Mouse (Mus musculus) bone marrow, adult 2 months (tissue): Measurements from ENCODE around the gene Mvb12b. TPM values are rescaled to one million over a fixed set of nuclear protein-coding genes. Genes with fewer than 3 reads are reported as not detected.

Source experiments
- H3K27ac ChIP-seq: fragments of 200-500 bp; 2 replicates; pipeline ENCODE4 v1.5.1; 2012; ENCODE audit warnings: low read depth, mild to moderate bottlenecking, control low read depth, inconsistent platforms, low read length; ENCODE audit not compliant: control insufficient read depth, poor library complexity, insufficient read depth
- H3K4me1 ChIP-seq: fragments of 200-500 bp; 2 replicates; pipeline ENCODE4 v1.6.1; 2011; ENCODE audit warnings: low read length; ENCODE audit not compliant: control insufficient read depth, insufficient read depth
- H3K4me3 ChIP-seq: fragments of 200-500 bp; replicated peaks from 2 replicates; pipeline ENCODE3; 2011; ENCODE audit warnings: mild to moderate bottlenecking, low read depth, low read length, control low read depth; ENCODE audit not compliant: control insufficient read depth
- CTCF ChIP-seq: fragments of 200-500 bp; IDR thresholded peaks from 2 replicates; pipeline ENCODE4 v1.5.1; 2011; ENCODE audit warnings: low read length, control low read depth; ENCODE audit not compliant: control insufficient read depth, insufficient read depth
- POLR2A ChIP-seq: fragments of 200-500 bp; IDR thresholded peaks from 2 replicates; pipeline ENCODE4 v1.6.1; 2011; ENCODE audit warnings: low read depth, mild to moderate bottlenecking, control low read depth, low read length, borderline replicate concordance; ENCODE audit not compliant: control insufficient read depth
- WGBS: fragments of 180-500 bp; shearing (Covaris S2); methylation state at CpG from one replicate; pipeline ENCODE4 v1.1.7; 2018; 5-methylcytosine and 5-hydroxymethylcytosine counted together
- polyA plus RNA-seq: library from polyadenylated mRNA; stranded (reverse); fragments of >200 nt; gene quantifications from 2 replicates; pipeline ENCODE4 v1.2.4, GENCODE M21; 2011; ENCODE audit warnings: low replicate concordance; ENCODE audit not compliant: missing spikeins, insufficient read depth, insufficient read length

The Mvb12b gene
- polyA plus RNA-seq, 1 experiment = 38.3 TPM

DNA sequence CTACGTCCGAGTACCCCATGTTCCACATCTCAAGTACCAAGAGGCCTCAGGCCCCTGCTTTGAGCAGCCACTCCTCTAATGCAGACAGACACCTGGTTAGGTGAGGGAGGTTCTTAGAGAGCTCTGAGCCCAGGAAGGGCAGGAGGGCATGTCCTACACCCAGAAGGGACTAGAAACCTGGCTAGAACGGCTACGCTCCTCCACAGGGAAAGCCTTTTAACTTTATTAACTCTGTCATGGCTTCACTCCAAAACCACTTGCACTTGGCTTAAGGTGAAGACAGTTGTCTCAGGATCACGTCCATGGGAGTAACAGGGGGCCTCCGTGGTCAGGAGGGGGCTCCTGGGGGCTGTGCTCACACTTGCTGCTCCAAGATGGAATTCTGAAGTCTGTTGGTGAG, 125.5 kb downstream of the Mvb12b start:
- no peak overlapping the region for H3K4me3 ChIP-seq
- no peak for TF ChIP-seq CTCF
- no peak overlapping the region for H3K27ac ChIP-seq
- 60% methylated on average over 6 of the region's 6 CpGs for WGBS
- peaks cover 5% of the 10 kb centered on the region; the same call in 1 of the 2 replicates for H3K4me1 ChIP-seq

DNA sequence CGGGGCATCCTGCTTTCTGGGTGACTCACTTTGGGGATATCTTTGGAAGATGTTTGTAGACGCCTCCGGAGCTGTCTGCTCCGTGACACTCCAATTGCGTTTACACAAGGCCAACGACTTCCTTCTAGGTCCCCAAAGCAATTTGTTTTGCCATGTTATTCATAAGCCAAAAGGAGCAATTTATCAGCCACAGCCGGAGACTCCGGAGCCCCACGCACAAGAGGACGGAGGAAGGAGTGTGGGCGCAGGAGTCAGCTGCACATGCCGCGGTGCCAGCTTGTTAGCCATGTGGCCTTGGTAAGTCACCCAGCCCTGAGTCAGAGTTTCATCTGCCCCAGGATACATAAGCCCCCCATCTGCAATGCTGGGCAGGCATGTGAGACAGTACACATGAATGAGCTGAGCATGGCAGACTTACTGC, 127.2 kb downstream of the Mvb12b start:
- H3K27ac ChIP-seq = no peak overlapping the region
- 78% methylated on average over 13 of the region's 13 CpGs for WGBS
- no peak for TF ChIP-seq POLR2A
- TF ChIP-seq CTCF = no peak
- no peak overlapping the region for H3K4me3 ChIP-seq
- peaks cover 12% of the 10 kb centered on the region; the same call in 1 of the 2 replicates for H3K4me1 ChIP-seq

DNA sequence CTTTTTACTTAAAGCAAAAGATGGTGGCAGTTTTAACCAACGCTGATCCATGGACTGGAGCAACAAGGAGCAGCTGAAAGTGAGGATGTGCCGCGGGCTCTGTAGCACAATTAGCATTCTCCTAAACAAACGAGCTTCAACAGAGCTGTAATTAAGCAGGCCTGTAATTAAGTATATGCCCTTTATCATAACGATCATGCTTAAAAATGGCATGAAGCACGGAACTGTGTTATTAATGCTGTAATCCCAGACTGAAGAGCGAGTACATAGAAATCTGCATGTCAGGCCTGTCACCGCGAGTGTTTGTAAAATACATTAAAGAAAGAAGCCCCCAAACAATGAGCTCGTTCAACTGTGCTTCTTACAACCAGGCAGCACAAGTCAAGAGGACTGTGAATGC, 128.3 kb downstream of the Mvb12b start:
- peaks cover 12% of the 10 kb centered on the region; the same call in 1 of the 2 replicates for H3K4me1 ChIP-seq
- H3K27ac ChIP-seq = no peak overlapping the region
- WGBS = 90% methylated on average over 10 of the region's 10 CpGs
- no peak for TF ChIP-seq POLR2A
- TF ChIP-seq CTCF = no peak
- no peak overlapping the region for H3K4me3 ChIP-seq

DNA sequence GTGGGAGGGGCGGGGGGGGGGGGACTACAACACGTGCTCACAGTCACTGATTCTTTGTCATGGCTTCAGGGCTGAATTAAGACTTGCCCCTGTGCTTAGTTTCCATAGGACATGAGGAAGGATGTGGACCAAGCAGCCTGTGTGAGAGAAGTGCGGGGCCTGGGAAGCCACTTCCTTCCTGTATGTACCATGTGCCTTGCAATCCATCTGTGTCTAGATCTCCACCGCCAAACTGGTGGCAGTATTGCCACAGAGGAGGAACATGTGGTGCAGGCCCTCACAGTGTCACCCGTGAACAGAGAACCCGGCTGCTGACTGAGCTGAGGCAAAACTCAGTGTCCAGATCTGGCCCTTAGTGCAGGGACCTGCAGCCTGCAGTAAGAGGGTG, 132.1 kb downstream of the Mvb12b start:
- WGBS = 6% methylated on average over 6 of the region's 6 CpGs
- TF ChIP-seq CTCF = no peak
- TF ChIP-seq POLR2A = no peak
- peaks cover 11% of the 10 kb centered on the region; the same call in 1 of the 2 replicates for H3K4me1 ChIP-seq
- no peak overlapping the region for H3K4me3 ChIP-seq
- peak overlapping the region; percentile 55 for H3K27ac ChIP-seq

GRCm38 (mm10) chr2:33754980-33755632, 132.6 kb downstream of the Mvb12b start:
- Histone ChIP-seq H3K27ac (no peak overlapping the region), H3K4me1 (peaks cover 11% of the 10 kb centered on the region; the same call in 1 of the 2 replicates), H3K4me3 (no peak overlapping the region)
- TF ChIP-seq POLR2A = no peak
- no peak for TF ChIP-seq CTCF
- 18% methylated on average over 7 of the region's 7 CpGs for WGBS

GRCm38 (mm10) chr2:33754317-33754633, 133.5 kb downstream of the Mvb12b start:
- 81% methylated on average over 3 of the region's 3 CpGs for WGBS
- TF ChIP-seq POLR2A (no peak), CTCF (no peak)
- no peak overlapping the region for H3K27ac ChIP-seq
- H3K4me1 ChIP-seq = peaks cover 11% of the 10 kb centered on the region; the same call in 1 of the 2 replicates
- H3K4me3 ChIP-seq = no peak overlapping the region

GRCm38 (mm10) chr2:33753630-33754316, 134.0 kb downstream of the Mvb12b start:
- no peak overlapping the region for H3K27ac ChIP-seq
- WGBS = 43% methylated on average over 15 of the region's 15 CpGs
- no peak overlapping the region for H3K4me3 ChIP-seq
- TF ChIP-seq POLR2A = no peak
- no peak for TF ChIP-seq CTCF
- H3K4me1 ChIP-seq = peaks cover 11% of the 10 kb centered on the region; the same call in 1 of the 2 replicates

DNA sequence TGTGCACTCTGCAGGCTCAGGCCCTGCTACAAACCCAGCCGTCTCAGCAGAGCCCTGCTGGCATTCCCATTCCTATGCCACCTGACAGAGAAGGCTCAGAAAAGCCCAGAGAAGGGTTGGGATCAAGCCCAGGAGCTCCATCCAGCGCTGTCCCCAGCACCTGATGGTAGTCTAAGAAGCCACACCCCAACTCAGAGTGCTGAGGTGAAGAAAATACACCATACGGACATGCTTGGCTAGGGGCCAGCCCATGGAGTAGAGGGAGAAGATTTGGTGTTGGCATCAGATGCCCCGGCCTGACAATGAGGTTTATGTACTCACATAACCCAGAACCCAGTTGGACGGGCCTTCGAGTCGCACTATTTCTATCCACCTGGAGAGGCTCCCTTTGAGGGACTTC, 137.1 kb downstream of the Mvb12b start:
- Histone ChIP-seq H3K4me3 (no peak overlapping the region), H3K27ac (no peak overlapping the region), H3K4me1 (peaks cover 2% of the 10 kb centered on the region; the same call in 1 of the 2 replicates)
- TF ChIP-seq POLR2A (no peak), CTCF (no peak)
- 90% methylated on average over 7 of the region's 7 CpGs for WGBS
